Mouse (Mus musculus) neural tube, embryonic 14.5 days (tissue): ENCODE data around the gene Zfp334. TPM values are rescaled to one million over a fixed set of nuclear protein-coding genes. Genes with fewer than 3 reads are reported as not detected.

Source experiments
- ATAC-seq: fragments of 200-750 bp; cut with Nextera tagmentation; 2 replicates; pipeline ENCODE4 v1.8.0; 2017; ENCODE audit warnings: low read depth, mild to moderate bottlenecking, moderate TSS enrichment, moderate library complexity
- H3K27ac ChIP-seq: fragments of 300-500 bp; sonication (generic); 2 replicates; pipeline ENCODE4 v1.5.1; 2014; ENCODE audit warnings: low read depth, mild to moderate bottlenecking, control low read depth, low read length, moderate library complexity, mixed read lengths
- H3K27me3 ChIP-seq: fragments of 300-500 bp; sonication (generic); 2 replicates; pipeline ENCODE4 v1.6.1; 2014; ENCODE audit warnings: low read length; ENCODE audit not compliant: control insufficient read depth, insufficient read depth
- H3K36me3 ChIP-seq: fragments of 300-500 bp; sonication (generic); 2 replicates; pipeline ENCODE4 v1.6.1; 2014; ENCODE audit warnings: low read length, mixed read lengths; ENCODE audit not compliant: control insufficient read depth, insufficient read depth
- H3K4me1 ChIP-seq: fragments of 300-500 bp; sonication (generic); 2 replicates; pipeline ENCODE4 v1.6.1; 2014; ENCODE audit warnings: low read length; ENCODE audit not compliant: control insufficient read depth, insufficient read depth
- H3K4me2 ChIP-seq: fragments of 300-500 bp; sonication (generic); 2 replicates; pipeline ENCODE4 v1.6.1; 2014; ENCODE audit warnings: mild to moderate bottlenecking, low read depth, low read length, control low read depth
- H3K4me3 ChIP-seq: fragments of 300-500 bp; sonication (generic); 2 replicates; pipeline ENCODE4 v1.5.1; 2014; ENCODE audit warnings: low read depth, low read length, control low read depth, mixed read lengths
- H3K9ac ChIP-seq: fragments of 300-500 bp; sonication (generic); replicated peaks from 2 replicates; pipeline ENCODE4 v1.6.1; 2014; ENCODE audit warnings: low read depth, mild to moderate bottlenecking, control low read depth, low read length, mixed read lengths
- H3K9me3 ChIP-seq: fragments of 300-500 bp; sonication (generic); 2 replicates; pipeline ENCODE4 v1.6.1; 2016; ENCODE audit warnings: low read length; ENCODE audit not compliant: control insufficient read depth
- WGBS: fragments of 180-500 bp; shearing (Covaris S2); extraction: QIAGEN DNeasy Blood & Tissue Kit; methylation state at CpG from one replicate; pipeline ENCODE4 v1.1.7; 2014; 5-methylcytosine and 5-hydroxymethylcytosine counted together
- polyA plus RNA-seq: library from polyadenylated mRNA; unstranded; fragments of >200 nt; fragmentation: Nextera tagmentation; extraction: Ambion mirVana; gene quantifications from 2 replicates; pipeline ENCODE4 v1.2.1, GENCODE M21; 2014

Zfp334 gene
- polyA plus RNA-seq, 1 experiment from 2014 or later: 12.0 TPM

- H3K4me3 ChIP-seq: no peak overlapping the region
- 30% methylated on average over 3 of the region's 3 CpGs for WGBS
- no peak overlapping the region for H3K4me2 ChIP-seq
- H3K9me3 ChIP-seq: no peaks in the 10 kb centered on the region
- ATAC-seq: no peak
- no peaks in the 10 kb centered on the region for H3K36me3 ChIP-seq
- H3K27me3 ChIP-seq: no peaks in the 10 kb centered on the region
- H3K9ac ChIP-seq: no peak overlapping the region
- no peaks in the 10 kb centered on the region for H3K4me1 ChIP-seq
- no peak overlapping the region for H3K27ac ChIP-seq
Observed at GRCm38 (mm10) chr2:165337191-165337590, 50.9 kb downstream of the Zfp334 start.

- no peaks in the 10 kb centered on the region for H3K9me3 ChIP-seq
- ATAC-seq: no peak
- WGBS: 55% methylated on average over 14 of the region's 14 CpGs
Observed at GRCm38 (mm10) chr2:165332610-165333210, 55.3 kb downstream of the Zfp334 start.

GRCm38 (mm10) chr2:165329703-165330102 is 58.4 kb downstream of the Zfp334 start:
- H3K36me3 ChIP-seq: no peaks in the 10 kb centered on the region
- no peak overlapping the region for H3K9ac ChIP-seq
- H3K27ac ChIP-seq: no peak overlapping the region
- no peak for ATAC-seq
- no peak overlapping the region for H3K4me2 ChIP-seq
- H3K9me3 ChIP-seq: no peaks in the 10 kb centered on the region
- no peak overlapping the region for H3K4me3 ChIP-seq
- 45% methylated on average over 3 of the region's 3 CpGs for WGBS
- H3K27me3 ChIP-seq: no peaks in the 10 kb centered on the region
- H3K4me1 ChIP-seq: peaks cover 22% of the 10 kb centered on the region

More at GRCm38 (mm10) chr2:165332610-165333210, 55.3 kb downstream of the Zfp334 start:
- H3K4me2 ChIP-seq: no peak overlapping the region
- no peak overlapping the region for H3K4me3 ChIP-seq
- no peak overlapping the region for H3K9ac ChIP-seq
- peaks cover 5% of the 10 kb centered on the region; the same call in 1 of the 2 replicates for H3K4me1 ChIP-seq
- H3K27me3 ChIP-seq: no peaks in the 10 kb centered on the region
- no peaks in the 10 kb centered on the region for H3K36me3 ChIP-seq
- no peak overlapping the region for H3K27ac ChIP-seq

- Histone ChIP-seq H3K27ac (no peak overlapping the region), H3K36me3 (no peaks in the 10 kb centered on the region), H3K4me3 (no peak overlapping the region), H3K4me2 (no peak overlapping the region), H3K27me3 (no peaks in the 10 kb centered on the region), H3K4me1 (peaks cover 31% of the 10 kb centered on the region), H3K9me3 (no peaks in the 10 kb centered on the region), H3K9ac (no peak overlapping the region)
- WGBS: 84% methylated on average over 5 of the region's 5 CpGs
- ATAC-seq: no peak
Observed at GRCm38 (mm10) chr2:165328746-165329145, 59.3 kb downstream of the Zfp334 start.

GRCm38 (mm10) chr2:165327386-165327785 is 60.7 kb downstream of the Zfp334 start:
- H3K9me3 ChIP-seq: no peaks in the 10 kb centered on the region
- H3K36me3 ChIP-seq: no peaks in the 10 kb centered on the region
- peak overlapping the region; percentile 78 for H3K4me3 ChIP-seq
- no peak for ATAC-seq
- 23% methylated on average over 7 of the region's 7 CpGs for WGBS
- H3K4me1 ChIP-seq: peaks cover 35% of the 10 kb centered on the region
- no peaks in the 10 kb centered on the region for H3K27me3 ChIP-seq
- H3K4me2 ChIP-seq: peak overlapping the region; percentile 93
- peak overlapping the region; percentile 66 for H3K9ac ChIP-seq
- peak overlapping the region; percentile 95 for H3K27ac ChIP-seq

GRCm38 (mm10) chr2:165326304-165327190 is 61.5 kb downstream of the Zfp334 start, which contains the start of gene Elmo2:
Gene Elmo2, minus strand, starts transcription at chr2:165326479.
- Histone ChIP-seq H3K4me1 (peaks cover 35% of the 10 kb centered on the region), H3K4me3 (peak within 1 kb of the TSS; percentile 78), H3K4me2 (peak within 1 kb of the TSS; percentile 93), H3K9me3 (no peaks in the 10 kb centered on the region), H3K27ac (peak within 1 kb of the TSS; percentile 95), H3K36me3 (no peaks in the 10 kb centered on the region), H3K27me3 (no peaks in the 10 kb centered on the region), H3K9ac (peak within 1 kb of the TSS; percentile 90)
- WGBS: under 1% methylated on average over 55 of the region's 55 CpGs
- peak; percentile 98 for ATAC-seq

GRCm38 (mm10) chr2:165325521-165326303 is 62.3 kb downstream of the Zfp334 start:
- Histone ChIP-seq H3K27ac (no peak overlapping the region), H3K9ac (peak overlapping the region; percentile 90), H3K27me3 (no peaks in the 10 kb centered on the region), H3K4me3 (peak overlapping the region; percentile 78), H3K4me2 (peak overlapping the region; percentile 93), H3K36me3 (no peaks in the 10 kb centered on the region), H3K9me3 (no peaks in the 10 kb centered on the region), H3K4me1 (peaks cover 35% of the 10 kb centered on the region)
- WGBS: 2% methylated on average over 29 of the region's 30 CpGs
- peak; percentile 33 for ATAC-seq
